Mouse (Mus musculus) G1E (cell line): Measurements from ENCODE around the gene Mybbp1a.

Source experiments
- CTCF ChIP-seq: IDR thresholded peaks from 2 replicates; pipeline ENCODE4 v1.5.1; 2012; ENCODE audit warnings: low read depth, low read length, inconsistent platforms, mixed read lengths
- GATA1 ChIP-seq: IDR thresholded peaks from 2 replicates; pipeline ENCODE4 v1.6.1; 2012; ENCODE audit warnings: borderline replicate concordance, low read length, inconsistent platforms, mixed read lengths
- GATA2 ChIP-seq: IDR thresholded peaks from 2 replicates; pipeline ENCODE4 v1.6.1; 2012; ENCODE audit warnings: low read depth, low read length, inconsistent platforms, borderline replicate concordance
- POLR2AphosphoS5 ChIP-seq: IDR thresholded peaks from 2 replicates; pipeline ENCODE4 v1.6.1; 2012; ENCODE audit warnings: low read depth, low read length, inconsistent platforms; ENCODE audit not compliant: insufficient replicate concordance
- TAL1 ChIP-seq: conservative IDR thresholded peaks from 2 replicates; pipeline ENCODE4 v1.6.1; 2012; ENCODE audit warnings: low read depth, low read length, inconsistent platforms, mixed read lengths

- TF ChIP-seq CTCF: no peak
- no peak for TF ChIP-seq TAL1
- no peak for TF ChIP-seq GATA1
- no peak for TF ChIP-seq POLR2AphosphoS5
- TF ChIP-seq GATA2: no peak
Measured at GRCm38 (mm10) chr11:72491130-72491960, 50.2 kb downstream of the Mybbp1a start.
